Mouse (Mus musculus): Measurements from ENCODE around the gene Paqr3. TPM values are rescaled to one million over a fixed set of nuclear protein-coding genes. Genes with fewer than 3 reads are reported as not detected.

The Paqr3 gene
- polyA plus RNA-seq, 1 experiment from 2014 or later, result 1.4 TPM

DNA sequence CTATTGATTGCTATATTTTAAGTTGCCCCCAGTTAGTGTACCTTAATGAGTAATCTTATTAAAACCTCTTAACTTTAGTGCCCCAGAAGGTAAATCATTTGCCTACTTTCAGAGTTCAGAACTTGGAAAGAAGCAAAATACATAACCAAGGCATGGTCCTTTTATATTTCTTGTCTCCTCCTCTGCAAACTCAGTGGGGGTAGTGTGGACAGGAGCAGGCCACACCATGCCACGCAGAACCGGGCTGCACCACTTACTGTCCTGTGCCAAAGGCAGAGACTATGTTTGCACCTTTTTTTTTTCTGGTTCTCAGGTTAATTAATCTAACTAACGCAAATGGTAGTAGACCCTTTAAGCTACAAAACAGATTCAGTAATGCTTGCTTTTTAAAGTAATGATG lies 22.0 kb downstream of the Paqr3 start:
- Histone ChIP-seq H3K9ac (ENCODE audit: low read length) (no peak overlapping the region), H3K4me3 (ENCODE audit: low read depth, low read length) (no peak overlapping the region), H3K4me1 (replicated peaks; ENCODE audit: control insufficient read depth, insufficient read depth) (no peaks in the 10 kb centered on the region), H3K36me3 (ENCODE audit: control insufficient read depth, insufficient read depth, low read length) (peaks cover 6% of the 10 kb centered on the region; the same call in 1 of the 2 replicates), H3K27me3 (ENCODE audit: control insufficient read depth, insufficient read depth, low read length) (no peaks in the 10 kb centered on the region), H3K4me2 (replicated peaks; ENCODE audit: low read depth) (no peak overlapping the region), H3K9me3 (ENCODE audit: control insufficient read depth, low read length) (no peaks in the 10 kb centered on the region), H3K27ac (replicated peaks) (no peak overlapping the region)
- DNase-seq (ENCODE audit: low spot score), result no peak
- WGBS, result 85% methylated on average over 3 of the region's 3 CpGs
- no peak for ATAC-seq (ENCODE audit: low FRiP score, low TSS enrichment)
- TF ChIP-seq EP300 (optimal IDR thresholded peaks at IDR 0.05), result no peak
- TF ChIP-seq CTCF (IDR thresholded peaks at IDR 0.05; ENCODE audit: low read depth), result no peak

DNA sequence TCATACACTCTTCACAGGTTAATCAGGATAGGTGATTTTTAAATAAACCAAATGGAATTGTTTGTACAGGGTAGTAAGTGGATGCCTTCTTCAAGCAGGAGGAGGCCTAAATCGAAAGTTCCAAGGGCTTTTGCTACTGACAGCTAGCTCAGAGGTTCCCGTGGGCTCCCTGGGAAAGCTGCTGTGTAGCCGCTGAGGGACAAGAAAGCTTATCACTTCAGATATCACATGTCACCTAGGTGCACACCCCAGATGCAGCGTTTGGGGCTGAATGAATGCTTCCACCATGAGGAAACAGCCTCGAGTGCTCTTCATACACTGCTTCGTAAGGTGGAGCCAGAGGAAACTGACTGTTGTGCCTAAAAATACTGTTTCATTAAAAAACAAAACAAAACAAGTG lies 23.2 kb downstream of the Paqr3 start:
- whole genome bisulfite sequencing, result 71% methylated on average over 6 of the region's 6 CpGs
- H3K4me2 ChIP-seq (replicated peaks; ENCODE audit: low read depth), result no peak overlapping the region
- DNase-seq (ENCODE audit: low spot score) (no peak), ATAC-seq (ENCODE audit: low FRiP score, low TSS enrichment) (no peak)
- no peak overlapping the region for H3K27ac ChIP-seq (replicated peaks)
- H3K4me3 ChIP-seq (ENCODE audit: low read depth, low read length), result no peak overlapping the region
- H3K4me1 ChIP-seq (replicated peaks; ENCODE audit: control insufficient read depth, insufficient read depth), result no peaks in the 10 kb centered on the region
- H3K9ac ChIP-seq (ENCODE audit: low read length), result no peak overlapping the region
- TF ChIP-seq EP300 (optimal IDR thresholded peaks at IDR 0.05) (no peak), CTCF (IDR thresholded peaks at IDR 0.05; ENCODE audit: low read depth) (no peak)
- no peaks in the 10 kb centered on the region for H3K27me3 ChIP-seq (ENCODE audit: control insufficient read depth, insufficient read depth, low read length)
- no peaks in the 10 kb centered on the region for H3K9me3 ChIP-seq (ENCODE audit: control insufficient read depth, low read length)
- peaks cover 6% of the 10 kb centered on the region; the same call in 1 of the 2 replicates for H3K36me3 ChIP-seq (ENCODE audit: control insufficient read depth, insufficient read depth, low read length)

DNA sequence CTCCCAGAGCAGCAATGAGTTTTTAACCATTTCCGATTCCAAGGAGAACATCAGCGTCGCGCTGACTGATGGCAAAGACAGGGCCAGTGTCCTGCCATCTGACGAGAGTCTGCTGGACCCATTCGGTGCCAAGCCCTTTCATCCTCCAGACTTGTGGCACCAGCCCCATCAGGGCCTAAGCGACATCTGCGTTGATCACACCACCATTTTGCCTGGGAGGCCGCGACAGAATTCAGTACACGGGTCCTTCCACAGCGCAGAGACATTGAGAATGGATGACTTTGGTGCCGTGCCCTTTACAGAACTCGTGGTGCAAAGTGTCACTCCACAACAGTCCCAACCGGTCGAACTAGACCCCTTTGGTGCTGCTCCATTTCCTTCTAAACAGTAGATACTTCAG lies 23.6 kb downstream of the Paqr3 start:
- Histone ChIP-seq H3K36me3 (ENCODE audit: control insufficient read depth, insufficient read depth, low read length) (peaks cover 6% of the 10 kb centered on the region; the same call in 1 of the 2 replicates), H3K27ac (replicated peaks) (no peak overlapping the region), H3K9ac (ENCODE audit: low read length) (no peak overlapping the region), H3K4me2 (replicated peaks; ENCODE audit: low read depth) (no peak overlapping the region), H3K4me3 (ENCODE audit: low read depth, low read length) (no peak overlapping the region), H3K4me1 (replicated peaks; ENCODE audit: control insufficient read depth, insufficient read depth) (no peaks in the 10 kb centered on the region), H3K9me3 (ENCODE audit: control insufficient read depth, low read length) (no peaks in the 10 kb centered on the region), H3K27me3 (ENCODE audit: control insufficient read depth, insufficient read depth, low read length) (no peaks in the 10 kb centered on the region)
- DNase-seq (ENCODE audit: low spot score) (peak; percentile 8), ATAC-seq (ENCODE audit: low FRiP score, low TSS enrichment) (no peak)
- WGBS, result 92% methylated on average over 16 of the region's 16 CpGs
- TF ChIP-seq EP300 (optimal IDR thresholded peaks at IDR 0.05), result no peak

GRCm38 (mm10) chr5:97087030-97087630 lies 24.3 kb downstream of the Paqr3 start:
- no peak overlapping the region for H3K4me2 ChIP-seq (replicated peaks; ENCODE audit: low read depth)
- WGBS, result 79% methylated on average over 24 of the region's 24 CpGs
- H3K27me3 ChIP-seq (ENCODE audit: control insufficient read depth, insufficient read depth, low read length), result no peaks in the 10 kb centered on the region
- ATAC-seq (ENCODE audit: low FRiP score, low TSS enrichment), result peak; percentile 24; the same call in 1 of the 2 replicates
- H3K27ac ChIP-seq (replicated peaks), result no peak overlapping the region
- TF ChIP-seq EP300 (optimal IDR thresholded peaks at IDR 0.05) (no peak), CTCF (IDR thresholded peaks at IDR 0.05; ENCODE audit: low read depth) (no peak)
- peaks cover 6% of the 10 kb centered on the region; the same call in 1 of the 2 replicates for H3K36me3 ChIP-seq (ENCODE audit: control insufficient read depth, insufficient read depth, low read length)
- H3K4me3 ChIP-seq (ENCODE audit: low read depth, low read length), result no peak overlapping the region
- peak; percentile 13 for DNase-seq (ENCODE audit: low spot score)
- H3K9me3 ChIP-seq (ENCODE audit: control insufficient read depth, low read length), result no peaks in the 10 kb centered on the region
- no peaks in the 10 kb centered on the region for H3K4me1 ChIP-seq (replicated peaks; ENCODE audit: control insufficient read depth, insufficient read depth)
- no peak overlapping the region for H3K9ac ChIP-seq (ENCODE audit: low read length)

GRCm38 (mm10) chr5:97085071-97085470 lies 26.3 kb downstream of the Paqr3 start:
- Histone ChIP-seq H3K27ac (replicated peaks) (no peak overlapping the region), H3K4me2 (replicated peaks; ENCODE audit: low read depth) (no peak overlapping the region), H3K27me3 (ENCODE audit: control insufficient read depth, insufficient read depth, low read length) (no peaks in the 10 kb centered on the region), H3K4me1 (replicated peaks; ENCODE audit: control insufficient read depth, insufficient read depth) (no peaks in the 10 kb centered on the region), H3K9me3 (ENCODE audit: control insufficient read depth, low read length) (no peaks in the 10 kb centered on the region), H3K9ac (ENCODE audit: low read length) (no peak overlapping the region), H3K36me3 (ENCODE audit: control insufficient read depth, insufficient read depth, low read length) (peaks cover 6% of the 10 kb centered on the region; the same call in 1 of the 2 replicates), H3K4me3 (ENCODE audit: low read depth, low read length) (no peak overlapping the region)
- WGBS, result 91% methylated on average over 6 of the region's 6 CpGs
- DNase-seq (ENCODE audit: low spot score) (no peak), ATAC-seq (ENCODE audit: low FRiP score, low TSS enrichment) (no peak)
- TF ChIP-seq CTCF (IDR thresholded peaks at IDR 0.05; ENCODE audit: low read depth) (no peak), EP300 (optimal IDR thresholded peaks at IDR 0.05) (no peak)

GRCm38 (mm10) chr5:97084541-97084940 lies 26.9 kb downstream of the Paqr3 start:
- ATAC-seq (ENCODE audit: low FRiP score, low TSS enrichment) (no peak), DNase-seq (ENCODE audit: low spot score) (no peak)
- no peak overlapping the region for H3K27ac ChIP-seq (replicated peaks)
- H3K4me1 ChIP-seq (replicated peaks; ENCODE audit: control insufficient read depth, insufficient read depth), result no peaks in the 10 kb centered on the region
- no peak overlapping the region for H3K9ac ChIP-seq (ENCODE audit: low read length)
- H3K9me3 ChIP-seq (ENCODE audit: control insufficient read depth, low read length), result no peaks in the 10 kb centered on the region
- H3K36me3 ChIP-seq (ENCODE audit: control insufficient read depth, insufficient read depth, low read length), result peaks cover 6% of the 10 kb centered on the region; the same call in 1 of the 2 replicates
- no peak overlapping the region for H3K4me2 ChIP-seq (replicated peaks; ENCODE audit: low read depth)
- WGBS, result 95% methylated on average over 4 of the region's 4 CpGs
- H3K27me3 ChIP-seq (ENCODE audit: control insufficient read depth, insufficient read depth, low read length), result no peaks in the 10 kb centered on the region
- no peak overlapping the region for H3K4me3 ChIP-seq (ENCODE audit: low read depth, low read length)
- no peak for TF ChIP-seq EP300 (optimal IDR thresholded peaks at IDR 0.05)
- TF ChIP-seq CTCF (IDR thresholded peaks at IDR 0.05; ENCODE audit: low read depth), result no peak

Measured in stomach, postnatal 0 days (tissue).